Mouse (Mus musculus) urinary bladder, postnatal 10 days (tissue): ENCODE measurements around the gene Dbil5.
A peak's percentile ranks its signal among the peaks of the same experiment; 100 is the strongest.

Source experiments
- DNase-seq: peaks from one replicate; pipeline ENCODE4 v3.0.0; 2022; ENCODE audit warnings: low spot score

Gene Dbil5

GRCm38 (mm10) chr11:76236136-76236535 is 18.7 kb downstream of the Dbil5 start:
- DNase-seq, result no peak

DNA sequence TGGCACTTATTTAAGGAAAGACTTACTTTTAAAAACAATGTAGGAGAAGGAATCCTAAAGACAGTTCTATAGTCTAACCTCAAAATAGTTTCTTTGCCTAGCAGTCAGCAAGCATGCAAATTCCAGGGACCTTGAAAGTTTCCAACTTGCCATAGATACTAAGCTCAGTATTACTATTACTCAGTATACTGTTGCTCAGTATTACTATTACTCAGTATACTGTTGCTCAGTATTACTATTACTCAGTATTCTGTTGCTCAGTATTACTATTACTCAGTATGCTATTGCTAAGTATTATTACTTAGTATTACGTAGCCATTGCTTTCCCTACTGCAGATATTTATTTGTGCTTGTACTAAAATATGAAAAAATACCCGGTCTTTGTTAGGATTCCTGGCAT is 22.3 kb downstream of the Dbil5 start:
- no peak for DNase-seq

GRCm38 (mm10) chr11:76242901-76243810 is 25.7 kb downstream of the Dbil5 start, which contains the start of the genes Mrm3 and Glod4:
Gene Mrm3 (plus strand): TSS chr11:76243715.
Gene Glod4 (minus strand): TSS chr11:76243725.
- peak; percentile 76 for DNase-seq

- no peak for DNase-seq
Measured at GRCm38 (mm10) chr11:76243811-76244546, 26.6 kb downstream of the Dbil5 start.

DNA sequence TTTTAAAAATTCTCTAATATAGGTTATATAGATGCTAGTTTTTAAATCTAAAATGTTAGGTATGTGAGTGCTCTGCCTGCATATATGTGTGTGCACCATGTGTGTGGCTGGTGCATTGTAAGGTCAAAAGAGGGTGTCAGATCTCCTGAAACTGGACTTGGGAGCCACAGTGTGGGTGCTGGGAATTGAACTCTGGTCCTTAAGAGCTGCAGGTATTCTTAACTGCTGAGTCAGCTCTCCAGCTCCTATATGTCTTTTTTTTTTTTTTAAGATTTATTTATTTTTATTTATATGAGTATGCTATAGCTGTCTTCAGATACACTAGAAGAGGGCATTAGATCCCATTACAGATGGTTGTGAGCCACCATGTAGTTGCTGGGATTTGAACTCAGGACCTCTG is 29.0 kb downstream of the Dbil5 start:
- DNase-seq, result no peak

GRCm38 (mm10) chr11:76247239-76247638 is 29.8 kb downstream of the Dbil5 start:
- DNase-seq, result no peak

DNA sequence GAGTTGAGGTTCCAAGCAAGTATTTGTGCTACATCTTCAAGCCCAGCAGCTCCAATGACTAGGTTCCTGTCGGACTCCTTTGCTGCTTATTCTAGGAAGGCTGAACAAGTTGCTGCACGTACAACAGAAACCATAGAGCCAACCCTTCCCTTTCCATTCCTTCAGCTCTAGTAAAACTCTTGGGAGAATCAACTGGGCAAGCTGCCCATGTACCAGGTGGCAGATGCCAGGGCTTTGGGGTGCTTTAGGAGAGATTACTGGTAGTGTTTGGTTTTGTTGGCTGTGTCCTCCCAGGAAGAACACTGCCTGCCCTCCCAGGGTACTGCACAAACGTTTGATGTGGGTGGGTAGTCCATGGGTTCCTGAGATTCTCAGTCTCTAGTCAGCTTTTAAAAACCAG is 34.6 kb downstream of the Dbil5 start:
- no peak for DNase-seq

DNA sequence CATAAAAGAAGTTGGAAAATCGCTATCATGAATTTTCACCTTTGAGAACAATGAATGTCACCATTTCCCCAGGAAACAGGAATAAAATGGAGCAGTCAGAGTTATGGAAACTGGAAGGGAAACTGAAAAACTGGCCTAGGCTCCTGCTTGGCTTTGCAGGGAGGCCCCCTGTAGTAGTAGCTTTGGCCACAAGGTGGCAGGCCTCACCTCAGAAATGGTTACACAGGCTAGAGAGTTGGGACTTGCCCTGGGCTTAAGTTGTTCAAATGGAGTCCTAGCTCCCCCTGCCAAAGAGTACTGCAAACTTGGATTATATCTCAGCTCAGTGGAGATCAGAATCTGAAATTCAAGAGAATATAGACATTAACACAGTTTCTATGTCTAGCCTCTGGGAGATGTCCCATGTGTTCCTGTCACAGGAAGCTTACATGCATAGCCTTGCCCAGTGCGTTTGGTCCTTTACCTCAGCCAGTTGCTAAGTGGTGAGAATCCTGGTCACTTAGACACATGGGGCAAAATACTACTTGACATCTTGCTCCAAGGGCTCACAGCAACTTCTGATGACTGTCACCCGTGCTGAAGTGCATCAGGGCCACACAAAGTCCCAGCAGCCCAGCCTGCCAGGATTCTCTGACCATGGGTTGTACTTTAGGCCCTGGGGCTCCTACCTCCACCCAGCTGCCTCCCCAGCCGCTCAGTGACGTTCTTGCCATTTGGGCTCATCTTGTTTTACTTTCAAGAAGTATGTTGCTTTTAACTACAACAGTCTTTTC is 35.9 kb downstream of the Dbil5 start:
- no peak for DNase-seq

- no peak for DNase-seq
Measured at GRCm38 (mm10) chr11:76253918-76254264, 36.5 kb downstream of the Dbil5 start.

GRCm38 (mm10) chr11:76255431-76256001 is 38.1 kb downstream of the Dbil5 start:
- no peak for DNase-seq

DNA sequence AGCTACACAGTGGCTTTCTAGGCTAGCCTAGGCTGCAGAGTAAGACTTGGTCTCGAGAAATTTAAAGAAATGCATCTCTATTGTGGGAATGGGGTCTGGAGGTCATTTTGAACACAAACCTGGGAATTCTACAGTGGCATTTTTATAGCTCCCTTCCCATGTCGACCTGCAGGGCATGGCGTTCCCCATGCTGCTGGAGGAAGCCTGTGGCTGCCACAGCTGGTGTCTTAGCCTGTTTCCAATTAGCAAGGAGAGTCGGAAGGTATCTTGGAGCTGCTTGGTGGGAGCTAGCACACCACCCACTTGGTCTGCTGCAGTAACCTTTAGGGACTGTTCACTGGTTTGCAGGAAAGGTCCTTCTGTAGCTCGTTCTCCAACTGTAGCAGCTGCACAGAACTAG is 38.7 kb downstream of the Dbil5 start:
- DNase-seq, result no peak

DNA sequence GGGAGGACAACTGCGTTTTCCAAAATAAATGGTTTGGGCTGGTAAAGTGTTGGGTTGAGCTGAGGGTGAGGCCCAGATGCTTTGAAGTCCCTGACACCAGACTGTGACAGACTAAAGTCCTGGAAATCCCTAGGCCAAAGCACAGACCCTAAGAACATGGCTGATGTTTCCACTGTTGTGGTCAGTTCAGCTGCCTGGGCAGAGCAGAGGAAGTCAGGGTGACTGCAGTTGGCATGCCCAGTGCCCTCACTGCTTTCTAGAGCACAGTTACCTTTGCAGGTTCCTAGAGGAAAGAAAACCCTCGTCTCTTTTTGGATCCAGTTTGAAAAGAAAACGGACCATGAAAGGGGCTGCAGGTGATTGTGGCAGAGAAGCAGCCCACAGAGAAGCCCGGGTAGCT is 40.0 kb downstream of the Dbil5 start:
- no peak for DNase-seq

DNA sequence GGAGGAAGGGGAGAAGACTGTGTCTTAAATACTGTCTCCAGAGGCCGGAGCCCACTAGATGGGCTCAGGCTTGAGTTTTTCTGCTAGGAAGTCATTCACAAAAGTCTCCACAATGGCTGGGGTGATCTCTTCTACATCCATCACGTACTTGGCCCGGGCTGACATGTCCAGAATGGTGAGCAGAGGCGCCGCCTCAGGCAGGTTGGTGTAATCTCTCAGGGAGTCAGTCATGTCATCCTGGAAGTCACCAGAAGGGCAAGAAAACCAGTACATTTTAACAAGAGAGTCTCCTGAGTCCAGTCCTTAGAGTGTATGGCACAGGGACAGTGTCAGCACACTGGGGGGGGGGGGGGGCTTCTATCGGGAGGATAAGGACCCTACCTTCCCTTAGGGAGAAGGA is 41.1 kb downstream of the Dbil5 start:
- DNase-seq, result no peak

GRCm38 (mm10) chr11:76260208-76261050 is 43.0 kb downstream of the Dbil5 start:
- no peak for DNase-seq

DNA sequence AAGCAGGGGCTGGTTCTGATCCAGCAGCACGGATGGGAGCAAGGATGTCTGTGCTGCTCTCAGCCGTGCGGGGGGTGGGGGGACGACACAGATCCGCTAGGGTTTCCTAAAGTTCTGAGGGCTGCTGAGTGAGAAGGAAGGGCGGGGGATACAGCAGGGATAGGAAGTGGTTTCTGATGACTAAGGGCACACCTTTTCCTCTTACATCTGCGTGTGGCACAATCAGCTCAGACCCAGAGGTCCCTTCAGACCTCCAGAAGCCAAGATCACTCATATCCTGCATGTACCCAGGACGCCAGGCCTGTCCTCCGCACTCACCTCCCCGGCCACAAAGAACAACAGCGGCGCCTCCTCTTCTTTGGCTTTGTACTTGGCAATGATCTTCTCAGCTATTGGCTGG is 43.8 kb downstream of the Dbil5 start:
- DNase-seq, result no peak

- DNase-seq, result no peak
Measured at GRCm38 (mm10) chr11:76262611-76263351, 45.4 kb downstream of the Dbil5 start.

GRCm38 (mm10) chr11:76267550-76267949 is 50.1 kb downstream of the Dbil5 start:
- DNase-seq, result no peak

- no peak for DNase-seq
Measured at GRCm38 (mm10) chr11:76268001-76268459, 50.6 kb downstream of the Dbil5 start.
